In genomic region chr10:120271318-120271717, GRCm38 (mm10) we compare ENCODE assay signal across 8 mouse cellular contexts. TPM values are rescaled to one million over a fixed set of nuclear protein-coding genes. Genes with fewer than 3 reads are reported as not detected.
DNase-seq lines count a peak whose midpoint lies in the region; ATAC-seq and TF ChIP-seq lines count a peak whose summit lies in the region.
"Had no signal": no experiment of that assay in that cellular context is flagged by ENCODE, and none has a peak within 500 bp of the region (broad histone marks: within the 10 kb centered on the region; RNA-seq: fewer than 3 reads in every experiment).

No protein-coding gene starts in this region.

- TF ChIP-seq RAD21 in CH12.LX (IDR thresholded peaks at IDR 0.05; ENCODE audit: low read depth, low read length), result no peak

- peak overlapping the region; percentile 75 for H3K4me2 ChIP-seq in CH12.LX (ENCODE audit: insufficient read depth, low read depth, poor library complexity, severe bottlenecking)
- peak overlapping the region; percentile 58 for H3K4me2 ChIP-seq in forebrain, postnatal 0 days (ENCODE audit: low read depth)
- H3K4me2 ChIP-seq in liver, embryonic 16.5 days (ENCODE audit: low read depth, low read length), result peak overlapping the region; percentile 51; the same call in 1 of the 2 replicates

- no peaks in the 10 kb centered on the region for H3K9me3 ChIP-seq in CH12.LX (replicated peaks; ENCODE audit: low read length)
- no peaks in the 10 kb centered on the region for H3K9me3 ChIP-seq in forebrain, postnatal 0 days (ENCODE audit: low read length)
- no peaks in the 10 kb centered on the region for H3K9me3 ChIP-seq in liver, embryonic 16.5 days (replicated peaks; ENCODE audit: control insufficient read depth, low read length)

- no peak overlapping the region for H3K9ac ChIP-seq in CH12.LX (ENCODE audit: insufficient read depth, low read depth)
- no peak overlapping the region for H3K9ac ChIP-seq in forebrain, postnatal 0 days
- no peak overlapping the region for H3K9ac ChIP-seq in liver, embryonic 16.5 days (ENCODE audit: low read depth, low read length)

- no peaks in the 10 kb centered on the region for H3K27me3 ChIP-seq in CH12.LX (replicated peaks)
- no peaks in the 10 kb centered on the region for H3K27me3 ChIP-seq in forebrain, postnatal 0 days (ENCODE audit: insufficient read depth, low read length)
- H3K27me3 ChIP-seq in liver, embryonic 16.5 days (ENCODE audit: control insufficient read depth, insufficient read depth, low read depth, low read length), result no peaks in the 10 kb centered on the region
- H3K27me3 ChIP-seq: Patski had no signal

- ATAC-seq in forebrain, postnatal 0 days, result no peak; the same call in 1 of the 2 replicates
- no peak for ATAC-seq in liver, embryonic 16.5 days (ENCODE audit: low read depth)
- ATAC-seq: Patski had no signal

- no peak overlapping the region for H3K4me3 ChIP-seq in CH12.LX (replicated peaks in 1 of 3; ENCODE audit: low read depth in 2 of 3, low read length in 2 of 3, poor library complexity in 1 of 3)
- H3K4me3 ChIP-seq in forebrain, postnatal 0 days (ENCODE audit: low read depth, low read length), result no peak overlapping the region
- H3K4me3 ChIP-seq in liver, embryonic 16.5 days (ENCODE audit: low read depth, low read length), result no peak overlapping the region

- in situ Hi-C loops in CH12.LX (cut with MboI; ENCODE audit: low pct_ligation_motif_present, low pct_unique_long_range_greater_than_20kb, low sequenced_read_pairs), result loop anchor here (25.0 kb wide), 1 partner anchor 591 kb away; no protein-coding TSS in a partner anchor

- dilution Hi-C loops in CH12.LX (cut with MboI; ENCODE audit: extremely low pct_ligation_motif_present, extremely low pct_unique_long_range_greater_than_20kb, low sequenced_read_pairs), result no loop called here

- 69% methylated on average over 6 of the region's 6 CpGs for WGBS in forebrain, postnatal 0 days
- 29% methylated on average over 6 of the region's 6 CpGs for WGBS in liver, embryonic 16.5 days (ENCODE audit: insufficient replicate concordance)

- no peaks in the 10 kb centered on the region for H3K79me2 ChIP-seq in CH12.LX (replicated peaks; ENCODE audit: control insufficient read depth, extremely low read depth, insufficient read depth, poor library complexity, severe bottlenecking)

- TF ChIP-seq CTCF in CH12.LX (conservative IDR thresholded peaks at IDR 0.05 in 1 of 2, IDR thresholded peaks at IDR 0.05 in 1 of 2; ENCODE audit: low read depth in 2 of 2, low read length in 2 of 2), result no peak
- TF ChIP-seq CTCF in forebrain, postnatal 0 days (IDR thresholded peaks at IDR 0.05; ENCODE audit: low read depth), result no peak

- no peak for TF ChIP-seq EP300 in CH12.LX (IDR thresholded peaks at IDR 0.05; ENCODE audit: low read length)

- no peak overlapping the region for H3K27ac ChIP-seq in CH12.LX (ENCODE audit: insufficient read depth, low read depth)
- no peak overlapping the region for H3K27ac ChIP-seq in forebrain, postnatal 0 days (ENCODE audit: low read depth, low read length)
- no peak overlapping the region for H3K27ac ChIP-seq in liver, embryonic 16.5 days (ENCODE audit: low read length)

- H3K36me3 ChIP-seq in CH12.LX (replicated peaks in 1 of 2; ENCODE audit: control insufficient read depth in 1 of 2, insufficient read depth in 1 of 2, low read length in 1 of 2), result no peaks in the 10 kb centered on the region
- no peaks in the 10 kb centered on the region for H3K36me3 ChIP-seq in forebrain, postnatal 0 days (ENCODE audit: insufficient read depth)
- no peaks in the 10 kb centered on the region for H3K36me3 ChIP-seq in liver, embryonic 16.5 days (ENCODE audit: control insufficient read depth, insufficient read depth)

- H3K4me1 ChIP-seq in CH12.LX (ENCODE audit: control insufficient read depth in 1 of 2, insufficient read depth in 2 of 2), result peaks cover 0 to 10% of the 10 kb centered on the region in 2 experiments; a peak in 2 of 4 replicates
- 0 out of 2 replicates have a peak, but pooled peaks cover 6% of the 10 kb centered on the region for H3K4me1 ChIP-seq in forebrain, postnatal 0 days (ENCODE audit: insufficient read depth)
- H3K4me1 ChIP-seq in liver, embryonic 16.5 days (ENCODE audit: control insufficient read depth, low read depth, low read length), result peaks cover 5% of the 10 kb centered on the region

- DNase-seq in B cell, adult 2 months, result peak; percentile 15 to 20
- DNase-seq in CH12.LX (ENCODE audit: extremely low read depth), result no peak
- no peak for DNase-seq in forebrain, postnatal 0 days
- no peak for DNase-seq in gastrocnemius, postnatal 10 days
- DNase-seq in frontal cortex, postnatal 36 days (ENCODE audit: low spot score in 2 of 2), result no peak
- no peak for DNase-seq in kidney, postnatal 4 days

- TF ChIP-seq POLR2A in CH12.LX (IDR thresholded peaks at IDR 0.05; ENCODE audit: low read depth, low read length), result no peak

TF ChIP-seq in CH12.LX, 34 proteins besides CTCF, POLR2A, EP300 and RAD21:
- TF ChIP-seq USF2 (conservative IDR thresholded peaks at IDR 0.05; ENCODE audit: low read depth, low read length) (0 out of 2 replicates have a peak, but pooled peaks have one; percentile 2), MXI1 (IDR thresholded peaks at IDR 0.05; ENCODE audit: low read depth, low read length) (no peak)

RNA-seq across cellular contexts. Expression of gene Llph, which starts 44.4 kb away (rescaled TPM):
- total RNA-seq in CH12.LX (2012; rRNA removed) (75.9 and 82.0 TPM in 2 replicates), CH12.LX (2014; rRNA removed) (103 and 118 TPM in 2 replicates)
- 237 and 276 TPM in 2 replicates for polyA plus RNA-seq in CH12.LX (2012; ENCODE audit: insufficient read length, low read depth)
- total RNA-seq in forebrain, postnatal 0 days (2014; rRNA removed), result 22.1 and 23.8 TPM in 2 replicates
- 42.1 and 46.7 TPM in 2 replicates for polyA plus RNA-seq in forebrain, postnatal 0 days (2015; fragmentation: Nextera tagmentation; extraction: Ambion mirVana)
- polyA plus RNA-seq in liver, embryonic 16.5 days (2015; fragmentation: Nextera tagmentation; extraction: Ambion mirVana), result 19.2 and 21.9 TPM in 2 replicates
- total RNA-seq in gastrocnemius, postnatal 10 days (2021), result 10 to 100 TPM; 14.1 to 14.7 TPM

Comparison
In these comparisons a context has a peak if more than half of its experiments do, and no peak if none do; other contexts are left out.
1. DNase-seq: peak in B cell, adult 2 months (2 of 2); none in CH12.LX (single experiment), forebrain, postnatal 0 days (single experiment), gastrocnemius, postnatal 10 days (single experiment), frontal cortex, postnatal 36 days (0 of 2) and kidney, postnatal 4 days (0 of 2).
2. Peak in every context shown above with its lines, with median percentiles within 50 percentile points of each other: H3K4me2 ChIP-seq.